Mouse (Mus musculus) embryonic facial prominence, embryonic 14.5 days (tissue): ENCODE measurements around the gene Tecpr2. TPM values are rescaled to one million over a fixed set of nuclear protein-coding genes. Genes with fewer than 3 reads are reported as not detected.
A peak's percentile ranks its signal among the peaks of the same experiment; 100 is the strongest.

ENCODE experiments used
- ATAC-seq: fragments of 200-750 bp; cut with Nextera tagmentation; 2 replicates; pipeline ENCODE4 v1.8.0; 2017; ENCODE audit warnings: low read depth, moderate number of reproducible peaks, moderate TSS enrichment
- DNase-seq: peaks from one replicate; pipeline ENCODE4 v3.0.0-alpha.2; 2015; ENCODE audit warnings: low spot score
- H3K27ac ChIP-seq: fragments of 300-500 bp; sonication (generic); replicated peaks from 2 replicates; pipeline ENCODE4 v1.5.1; 2014; ENCODE audit warnings: low read depth, mild to moderate bottlenecking, low read length, moderate library complexity
- H3K27me3 ChIP-seq: fragments of 300-500 bp; sonication (generic); replicated peaks from 2 replicates; pipeline ENCODE4 v1.6.1; 2014; ENCODE audit warnings: low read length; ENCODE audit not compliant: control insufficient read depth, insufficient read depth
- H3K36me3 ChIP-seq: fragments of 300-500 bp; sonication (generic); 2 replicates; pipeline ENCODE4 v1.6.1; 2014; ENCODE audit warnings: low read length, mixed read lengths; ENCODE audit not compliant: control insufficient read depth, insufficient read depth
- H3K4me1 ChIP-seq: fragments of 300-500 bp; sonication (generic); 2 replicates; pipeline ENCODE4 v1.6.1; 2014; ENCODE audit warnings: antibody characterized with exemption, low read length; ENCODE audit not compliant: control insufficient read depth, insufficient read depth
- H3K4me2 ChIP-seq: fragments of 300-500 bp; sonication (generic); 2 replicates; pipeline ENCODE4 v1.6.1; 2014; ENCODE audit warnings: low read depth, mild to moderate bottlenecking, low read length, moderate library complexity, mixed read lengths
- H3K4me3 ChIP-seq: fragments of 300-500 bp; sonication (generic); 2 replicates; pipeline ENCODE4 v1.5.1; 2014; ENCODE audit warnings: low read depth, mild to moderate bottlenecking, low read length
- H3K9ac ChIP-seq: fragments of 300-500 bp; sonication (generic); 2 replicates; pipeline ENCODE4 v1.6.1; 2014; ENCODE audit warnings: low read depth, mild to moderate bottlenecking, low read length, moderate library complexity, mixed read lengths
- H3K9me3 ChIP-seq: fragments of 300-500 bp; sonication (generic); 2 replicates; pipeline ENCODE4 v1.6.1; 2016; ENCODE audit warnings: low read length; ENCODE audit not compliant: control insufficient read depth
- WGBS: fragments of 180-500 bp; shearing (Covaris S2); extraction: QIAGEN DNeasy Blood & Tissue Kit; methylation state at CpG from one replicate; pipeline ENCODE4 v1.1.7; 2014; 5-methylcytosine and 5-hydroxymethylcytosine counted together
- polyA plus RNA-seq: library from polyadenylated mRNA; unstranded; fragments of >200 nt; fragmentation: Nextera tagmentation; extraction: Ambion mirVana; gene quantifications from 2 replicates; pipeline ENCODE4 v1.2.1, GENCODE M21; 2014

The Tecpr2 gene
- polyA plus RNA-seq: 4.3 TPM in 2 replicates

- Histone ChIP-seq H3K9me3 (no peaks in the 10 kb centered on the region), H3K9ac (peak within 1 kb of the TSS; percentile 87), H3K4me2 (peak within 1 kb of the TSS; percentile 64), H3K27me3 (no peaks in the 10 kb centered on the region), H3K36me3 (no peaks in the 10 kb centered on the region; the same call in 1 of the 2 replicates), H3K4me1 (peaks cover 11% of the 10 kb centered on the region; the same call in 1 of the 2 replicates), H3K27ac (peak within 1 kb of the TSS; percentile 83), H3K4me3 (peak within 1 kb of the TSS; percentile 72)
- ATAC-seq: peak; percentile 99
- WGBS: under 1% methylated on average over 36 of the region's 74 CpGs
- DNase-seq: peak; percentile 100
Measured at GRCm38 (mm10) chr12:110889036-110890020, at the start of gene Tecpr2, which contains the start of gene Cinp. Tecpr2 (plus strand) TSS chr12:110889264. Cinp (minus strand) TSS chr12:110889145.

DNA sequence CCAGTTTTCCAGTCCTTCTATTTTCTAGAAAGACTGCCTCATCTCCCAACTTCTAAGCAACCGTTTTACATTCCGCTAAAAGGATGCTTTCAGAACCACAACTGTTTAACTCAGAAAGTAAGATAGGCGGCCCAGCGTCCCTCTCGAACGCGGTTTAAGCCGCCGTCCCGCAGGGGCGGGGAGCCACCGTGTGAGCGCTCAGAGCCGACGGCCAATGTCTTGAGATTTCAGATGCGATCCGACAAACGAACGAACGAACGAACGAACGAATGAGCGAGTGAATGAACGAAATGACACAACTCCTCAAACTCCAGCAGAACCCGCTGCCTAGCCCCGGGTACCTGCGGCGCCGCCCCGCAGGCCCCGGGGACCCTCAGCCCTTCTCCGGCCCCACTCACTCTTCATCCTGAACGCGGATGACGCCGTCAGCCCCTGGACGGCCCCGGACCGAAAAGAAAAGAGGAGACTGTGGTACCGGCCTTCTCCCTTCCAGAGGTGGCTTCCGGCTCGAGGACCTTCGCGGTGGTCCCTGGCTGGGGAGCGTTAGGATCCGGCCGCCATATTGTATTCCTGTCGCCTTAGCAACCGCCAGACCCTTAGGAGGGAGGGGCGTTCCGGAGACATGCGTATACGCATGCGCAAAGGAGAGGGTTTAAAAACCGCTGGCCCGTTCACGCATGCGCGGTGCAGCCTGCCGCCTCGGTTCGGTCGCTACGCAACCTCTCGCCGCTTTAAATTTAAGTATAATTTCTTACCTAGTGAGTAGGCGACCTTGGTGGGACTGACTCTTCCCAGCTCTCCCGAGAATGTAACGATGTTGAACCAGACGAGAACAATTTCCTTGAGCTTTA lies 48.5 kb upstream of the Tecpr2 start, which contains the start of gene Mok:
Mok (minus strand) TSS at position 592 of the 851 bp plus-strand sequence.
- WGBS: under 1% methylated on average over 63 of the region's 71 CpGs
- no peak within 1 kb of the TSS; the same call in 1 of the 2 replicates for H3K27ac ChIP-seq
- no peaks in the 10 kb centered on the region for H3K36me3 ChIP-seq
- ATAC-seq (peak; percentile 76), DNase-seq (peak; percentile 97)
- peaks cover 12% of the 10 kb centered on the region for H3K4me1 ChIP-seq
- no peaks in the 10 kb centered on the region for H3K9me3 ChIP-seq
- H3K4me3 ChIP-seq: peak within 1 kb of the TSS; percentile 71
- H3K27me3 ChIP-seq: no peaks in the 10 kb centered on the region
- H3K4me2 ChIP-seq: peak within 1 kb of the TSS; percentile 57
- H3K9ac ChIP-seq: peak within 1 kb of the TSS; percentile 70

DNA sequence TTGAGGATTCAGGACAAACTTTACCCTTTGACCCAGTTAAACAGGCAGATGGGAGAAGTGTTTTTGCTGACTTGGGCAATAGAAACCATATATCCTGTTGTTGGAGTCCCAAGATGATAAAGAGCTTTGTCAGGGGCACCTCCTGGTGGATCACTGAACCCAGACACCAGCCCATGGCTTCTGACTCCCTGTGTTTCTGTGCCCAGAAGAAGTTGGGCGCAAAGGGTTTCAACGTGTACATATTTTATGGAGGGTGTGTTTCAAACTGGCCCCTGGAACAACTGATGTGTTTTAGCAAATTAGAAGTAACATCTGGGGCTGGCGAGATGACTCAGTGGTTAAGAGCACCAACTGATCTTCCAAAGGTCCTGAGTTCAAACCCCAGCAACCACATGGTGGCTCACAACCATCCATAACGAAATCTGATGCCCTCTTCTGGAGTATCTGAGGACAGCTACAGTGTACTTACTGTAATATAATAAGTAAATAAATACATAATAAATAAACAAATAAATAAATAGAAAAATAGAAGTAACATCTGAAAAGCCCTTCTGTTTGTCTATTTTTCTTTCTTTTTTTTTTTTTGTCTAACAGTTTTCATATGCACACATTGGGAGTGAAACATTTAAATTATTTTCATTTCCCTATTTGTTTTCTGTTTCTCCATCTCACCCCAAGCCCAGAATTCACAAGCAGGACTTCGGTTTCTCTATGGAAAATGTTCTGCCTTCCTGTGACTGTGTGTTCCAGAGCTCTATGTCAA lies 47.2 kb upstream of the Tecpr2 start:
- no peak for ATAC-seq
- H3K4me3 ChIP-seq: no peak overlapping the region
- 62% methylated on average over 5 of the region's 5 CpGs for WGBS

GRCm38 (mm10) chr12:110843194-110844048 lies 45.6 kb upstream of the Tecpr2 start:
- Histone ChIP-seq H3K4me1 (peaks cover 6% of the 10 kb centered on the region; the same call in 1 of the 2 replicates), H3K9me3 (no peaks in the 10 kb centered on the region), H3K36me3 (no peaks in the 10 kb centered on the region), H3K4me3 (peak overlapping the region; percentile 49), H3K27ac (no peak overlapping the region), H3K27me3 (0 out of 2 replicates have a peak, but pooled peaks cover 5% of the 10 kb centered on the region), H3K4me2 (peak overlapping the region; percentile 74), H3K9ac (peak overlapping the region; percentile 64)
- ATAC-seq: no peak
- DNase-seq: peak; percentile 77
- WGBS: 20% methylated on average over 32 of the region's 32 CpGs

More for the DNA sequence above, 47.2 kb upstream of the Tecpr2 start:
- no peak overlapping the region for H3K27ac ChIP-seq
- H3K36me3 ChIP-seq: no peaks in the 10 kb centered on the region
- H3K9me3 ChIP-seq: no peaks in the 10 kb centered on the region
- H3K4me1 ChIP-seq: peaks cover 11% of the 10 kb centered on the region
- no peak for DNase-seq
- H3K4me2 ChIP-seq: no peak overlapping the region
- 0 out of 2 replicates have a peak, but pooled peaks cover 5% of the 10 kb centered on the region for H3K27me3 ChIP-seq
- no peak overlapping the region for H3K9ac ChIP-seq

- no peaks in the 10 kb centered on the region for H3K9me3 ChIP-seq
- WGBS: 1% methylated on average over 42 of the region's 42 CpGs
- ATAC-seq: peak; percentile 13; the same call in 1 of the 2 replicates
- peak overlapping the region; percentile 74 for H3K4me2 ChIP-seq
- H3K9ac ChIP-seq: peak overlapping the region; percentile 64
- peak overlapping the region; percentile 53 for H3K27ac ChIP-seq
- peaks cover 6% of the 10 kb centered on the region; the same call in 1 of the 2 replicates for H3K4me1 ChIP-seq
- no peaks in the 10 kb centered on the region for H3K36me3 ChIP-seq
- DNase-seq: no peak
- peak overlapping the region; percentile 49 for H3K4me3 ChIP-seq
- H3K27me3 ChIP-seq: 0 out of 2 replicates have a peak, but pooled peaks cover 5% of the 10 kb centered on the region
Measured at GRCm38 (mm10) chr12:110844227-110845130, 44.6 kb upstream of the Tecpr2 start.

DNA sequence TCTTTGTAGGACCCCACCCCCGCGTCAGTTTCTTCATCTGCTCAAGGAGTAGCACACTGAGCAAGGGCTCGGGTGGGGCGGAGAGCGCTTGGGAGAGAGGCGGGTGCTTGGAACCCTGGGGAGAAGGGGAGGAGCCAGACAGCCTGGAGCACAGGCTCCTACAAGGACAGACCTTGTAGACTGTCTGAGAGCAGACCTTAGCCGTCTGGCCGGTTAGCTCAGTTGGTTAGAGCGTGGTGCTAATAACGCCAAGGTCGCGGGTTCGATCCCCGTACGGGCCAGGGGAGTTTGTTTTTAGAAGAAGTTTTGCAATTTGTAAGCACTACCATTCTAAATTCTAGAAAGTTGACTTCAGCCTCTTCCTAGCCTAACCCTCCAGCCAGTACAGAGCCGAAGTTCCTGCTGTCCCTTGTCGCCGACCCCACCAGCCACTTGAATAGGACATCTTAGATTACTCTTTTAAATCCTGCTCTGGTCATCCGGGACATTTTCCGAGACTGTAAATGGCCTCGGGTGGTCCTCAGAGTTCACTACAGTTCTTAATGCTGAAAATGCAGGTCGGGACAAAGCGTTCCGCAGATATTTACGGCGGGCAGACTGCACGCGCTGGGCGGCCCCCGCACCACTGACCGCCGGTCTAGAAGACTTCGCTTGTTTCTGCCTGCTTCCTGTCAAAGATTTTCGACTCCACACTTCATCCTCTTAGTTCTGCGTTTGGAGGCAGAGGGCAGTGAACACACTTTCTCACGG lies 43.8 kb upstream of the Tecpr2 start:
- ATAC-seq (peak; percentile 88), DNase-seq (peak; percentile 95)
- Histone ChIP-seq H3K4me2 (peak overlapping the region; percentile 74), H3K27ac (peak overlapping the region; percentile 53), H3K4me3 (peak overlapping the region; percentile 49), H3K9me3 (no peaks in the 10 kb centered on the region), H3K9ac (peak overlapping the region; percentile 64), H3K27me3 (0 out of 2 replicates have a peak, but pooled peaks cover 5% of the 10 kb centered on the region), H3K4me1 (0 out of 2 replicates have a peak, but pooled peaks cover 3% of the 10 kb centered on the region), H3K36me3 (no peaks in the 10 kb centered on the region)
- WGBS: under 1% methylated on average over 36 of the region's 36 CpGs
